Mouse (Mus musculus): ENCODE measurements around the gene Pianp. TPM values are rescaled to one million over a fixed set of nuclear protein-coding genes. Genes with fewer than 3 reads are reported as not detected.
A peak's percentile ranks its signal among the peaks of the same experiment; 100 is the strongest.

Pianp gene
- polyA plus RNA-seq (2012; rRNA removed), result 1.3 and 2.0 TPM in 2 replicates

- no peak for DNase-seq (ENCODE audit: low read depth)
Measured at GRCm38 (mm10) chr6:124996551-124997501, at the start of gene Pianp. Gene Pianp (plus strand): TSS chr6:124996694.

- no peak for DNase-seq (ENCODE audit: low read depth)
Measured at GRCm38 (mm10) chr6:124953991-124954715, 42.3 kb upstream of the Pianp start.

- DNase-seq (ENCODE audit: low read depth), result peak; percentile 94
Measured at GRCm38 (mm10) chr6:124955212-124955611, 41.3 kb upstream of the Pianp start.

- no peak for DNase-seq (ENCODE audit: low read depth)
Measured at GRCm38 (mm10) chr6:124958127-124958526, 38.4 kb upstream of the Pianp start.

GRCm38 (mm10) chr6:124959960-124960359 is 36.5 kb upstream of the Pianp start:
- DNase-seq (ENCODE audit: low read depth), result no peak

- no peak for DNase-seq (ENCODE audit: low read depth)
Measured at GRCm38 (mm10) chr6:124961021-124961420, 35.5 kb upstream of the Pianp start.

- no peak for DNase-seq (ENCODE audit: low read depth)
Measured at GRCm38 (mm10) chr6:124964638-124965037, 31.9 kb upstream of the Pianp start.

GRCm38 (mm10) chr6:124965088-124965719 is 31.3 kb upstream of the Pianp start, which contains the start of gene Cops7a:
Gene Cops7a (minus strand): TSS chr6:124965538.
- DNase-seq (ENCODE audit: low read depth), result no peak

- no peak for DNase-seq (ENCODE audit: low read depth)
Measured at GRCm38 (mm10) chr6:124965747-124966146, 30.7 kb upstream of the Pianp start.

GRCm38 (mm10) chr6:124966466-124967118 is 29.9 kb upstream of the Pianp start:
- no peak for DNase-seq (ENCODE audit: low read depth)

GRCm38 (mm10) chr6:124967766-124968165 is 28.7 kb upstream of the Pianp start:
- DNase-seq (ENCODE audit: low read depth), result no peak

- no peak for DNase-seq (ENCODE audit: low read depth)
Measured at GRCm38 (mm10) chr6:124992241-124992640, 4.3 kb upstream of the Pianp start.

- no peak for DNase-seq (ENCODE audit: low read depth)
Measured at GRCm38 (mm10) chr6:124993365-124993764, 3.1 kb upstream of the Pianp start.

- DNase-seq (ENCODE audit: low read depth), result no peak
Measured at GRCm38 (mm10) chr6:124993876-124994275, 2.6 kb upstream of the Pianp start.

GRCm38 (mm10) chr6:124995246-124995645 is 1.2 kb upstream of the Pianp start:
- no peak for DNase-seq (ENCODE audit: low read depth)

- no peak for DNase-seq (ENCODE audit: low read depth)
Measured at GRCm38 (mm10) chr6:124995831-124996403, 577 bp upstream of the Pianp start.

GRCm38 (mm10) chr6:124998066-124998465 is 1.6 kb downstream of the Pianp start:
- DNase-seq (ENCODE audit: low read depth), result no peak

GRCm38 (mm10) chr6:124999091-124999490 is 2.6 kb downstream of the Pianp start:
- no peak for DNase-seq (ENCODE audit: low read depth)

GRCm38 (mm10) chr6:124999546-124999945 is 3.1 kb downstream of the Pianp start:
- no peak for DNase-seq (ENCODE audit: low read depth)

GRCm38 (mm10) chr6:125003706-125004105 is 7.2 kb downstream of the Pianp start:
- no peak for DNase-seq (ENCODE audit: low read depth)

- no peak for DNase-seq (ENCODE audit: low read depth)
Measured at GRCm38 (mm10) chr6:125005086-125005485, 8.6 kb downstream of the Pianp start.

Data from gonadal fat pad, adult 2 months (tissue).